Mouse (Mus musculus) kidney, postnatal 14 days (tissue): ENCODE data around the gene Sik1.
A peak's percentile ranks its signal among the peaks of the same experiment; 100 is the strongest.

Source experiments
- DNase-seq: peaks from one replicate; pipeline ENCODE4 v3.0.0; 2022; ENCODE audit warnings: mixed read lengths

The Sik1 gene

DNA sequence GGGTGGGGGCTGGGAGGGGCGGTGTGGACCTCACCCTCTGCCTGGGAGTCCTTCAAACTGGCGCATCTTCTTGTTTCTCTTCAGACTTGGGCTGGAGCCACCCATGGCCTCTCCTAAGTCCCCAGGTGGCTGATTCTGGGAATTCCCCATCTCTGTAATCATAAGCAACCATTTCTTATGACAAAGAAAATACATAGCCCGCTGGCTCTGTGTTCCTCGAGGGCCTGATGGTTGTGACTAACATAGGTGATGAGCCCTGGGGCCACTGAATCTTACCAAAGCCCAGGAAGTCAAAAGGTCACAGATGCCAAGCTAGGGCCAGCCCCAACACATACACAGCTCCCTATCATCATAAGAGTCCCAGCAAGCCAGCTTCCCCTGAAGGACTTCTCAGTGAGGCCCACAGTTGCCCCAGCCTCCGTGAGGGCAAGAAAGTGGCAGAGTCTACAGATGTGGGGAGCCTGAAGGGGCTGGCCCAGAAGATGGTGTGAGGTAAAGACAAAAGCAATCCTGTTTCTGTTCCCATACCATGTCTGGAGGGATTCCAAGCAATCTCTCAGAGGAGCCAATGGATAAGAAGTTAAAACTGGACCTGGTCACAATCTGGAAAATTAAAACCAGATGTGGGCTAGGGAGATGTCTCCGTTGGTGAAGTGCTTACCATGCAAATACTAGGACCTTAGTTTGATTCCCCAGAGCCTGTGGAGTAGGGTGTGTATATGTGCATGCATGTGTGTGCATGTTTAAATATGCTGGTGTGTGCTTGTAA, 24.3 kb downstream of the Sik1 start:
- DNase-seq: no peak

DNA sequence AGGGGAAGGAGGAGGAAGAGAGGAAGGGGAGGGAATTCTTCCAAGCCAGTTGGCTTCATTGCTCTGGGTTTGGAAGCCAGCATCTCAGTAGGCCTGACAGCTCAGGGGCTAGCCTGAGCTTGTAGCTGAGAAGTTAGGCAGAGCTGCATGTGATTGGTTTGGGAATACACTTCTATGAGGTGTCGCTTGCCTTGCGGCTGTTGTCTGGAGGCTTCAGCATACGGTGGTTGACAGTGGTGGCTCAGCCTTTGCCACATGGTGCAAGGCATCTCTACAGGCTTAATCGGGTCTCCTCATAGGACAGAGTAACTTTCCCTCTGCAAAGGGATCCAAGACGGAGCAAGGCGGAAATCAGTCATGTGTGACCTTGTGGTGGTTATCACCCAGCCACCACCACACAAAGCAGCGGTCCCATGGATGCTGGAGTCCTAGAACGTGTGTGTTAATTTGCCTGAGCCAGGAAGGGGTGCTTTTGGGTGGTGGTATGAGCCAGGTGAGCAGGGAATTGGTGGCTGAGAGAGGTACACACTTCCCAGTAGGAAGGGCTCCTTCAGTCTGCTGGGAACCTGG, 25.0 kb downstream of the Sik1 start:
- no peak for DNase-seq

DNA sequence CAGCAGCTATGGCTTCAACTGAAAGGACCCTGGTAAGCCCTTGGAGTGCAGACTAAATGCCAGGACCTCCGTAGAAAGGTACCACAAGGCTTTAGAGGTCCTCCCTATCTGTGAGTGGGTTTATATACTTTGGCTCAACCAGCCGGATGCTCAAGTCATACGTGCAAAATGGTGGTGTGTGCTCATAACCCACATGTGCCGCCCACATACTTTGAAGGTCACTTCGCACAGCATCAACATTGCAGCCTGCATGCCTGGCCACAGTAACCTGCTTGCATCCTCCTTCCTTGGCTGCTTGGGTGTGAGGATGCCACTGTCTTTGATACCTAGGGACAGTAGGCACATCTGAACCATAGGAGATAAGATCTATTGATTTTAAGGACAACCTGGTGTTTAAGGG, 26.7 kb downstream of the Sik1 start:
- no peak for DNase-seq

DNA sequence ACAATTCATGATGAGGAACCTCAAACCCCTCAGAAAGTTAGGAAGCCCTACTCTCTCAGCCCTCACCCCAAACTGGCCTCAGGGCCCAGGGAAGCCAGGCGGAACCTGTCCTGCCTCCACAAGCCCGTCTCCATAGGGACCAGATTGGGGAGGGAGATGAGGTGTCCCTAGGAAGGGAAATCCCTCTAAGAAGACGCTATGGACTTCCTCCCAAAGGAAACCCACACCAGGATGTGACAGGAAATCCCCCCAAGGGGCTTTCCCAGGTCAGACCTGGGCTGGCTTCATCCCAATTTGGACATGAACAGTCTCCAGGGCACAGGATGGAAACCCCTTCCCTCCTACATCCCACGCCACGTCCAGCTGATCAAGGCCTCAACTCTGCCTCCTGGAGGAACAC, 27.5 kb downstream of the Sik1 start:
- DNase-seq: peak; percentile 66

DNA sequence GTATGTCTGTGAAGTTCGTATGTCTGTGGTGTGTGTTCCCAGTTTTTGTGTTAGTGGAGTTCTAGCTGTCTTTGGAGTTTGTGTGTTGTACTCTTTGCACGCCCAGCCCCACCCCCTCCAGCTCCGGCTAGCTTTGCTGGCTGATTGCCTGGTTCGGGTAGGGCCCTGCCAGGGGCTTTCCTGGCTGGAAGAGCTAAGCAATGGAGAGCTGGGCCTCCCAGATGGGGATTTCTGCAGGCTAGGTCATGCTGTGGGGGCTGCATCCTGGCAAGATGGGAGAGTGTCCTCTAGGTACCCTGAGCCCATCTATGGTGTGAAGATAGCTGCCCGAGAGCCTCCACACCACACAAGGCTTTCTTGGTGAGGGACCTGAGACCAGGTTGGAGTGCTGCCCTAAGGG, 28.4 kb downstream of the Sik1 start:
- DNase-seq: peak; percentile 88

DNA sequence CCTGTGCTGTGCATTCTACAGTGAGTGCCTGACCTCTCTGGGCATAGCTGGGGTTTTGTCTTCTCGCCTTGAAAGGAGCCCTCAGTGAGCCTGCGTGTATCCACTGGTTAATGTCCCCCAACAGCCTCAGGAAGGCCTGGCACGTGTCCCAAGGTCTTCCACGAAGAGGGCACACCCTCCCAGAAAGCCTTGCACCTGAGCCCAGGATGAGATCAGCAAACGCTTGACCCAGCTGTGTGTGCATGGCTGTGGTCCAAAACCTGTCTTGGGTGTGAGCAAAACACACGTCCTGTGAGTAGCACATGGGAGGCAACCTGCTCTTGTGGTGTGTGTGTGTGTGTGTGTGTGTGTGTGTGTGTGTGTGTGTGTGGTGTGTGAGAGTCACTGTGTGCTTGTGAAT, 28.9 kb downstream of the Sik1 start:
- peak; percentile 65 for DNase-seq

DNA sequence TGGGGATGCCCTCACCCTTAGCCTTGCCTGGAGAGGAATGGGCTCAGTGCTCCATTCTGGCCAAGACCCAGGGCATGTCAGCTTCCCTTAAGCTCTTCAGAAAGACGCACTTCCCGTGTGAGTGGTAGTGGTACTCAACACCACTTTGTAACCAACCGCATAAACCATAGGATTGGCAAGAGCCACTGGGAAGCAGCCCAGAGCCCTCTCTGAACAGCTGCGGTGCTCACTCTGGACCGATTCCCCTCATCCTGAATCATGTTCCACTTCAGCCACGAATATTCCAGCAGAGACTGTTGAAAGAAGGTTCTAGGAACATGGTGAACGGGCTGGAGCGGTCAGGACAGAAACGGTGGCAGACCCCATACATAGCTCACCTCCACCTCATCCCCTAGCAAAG, 29.9 kb downstream of the Sik1 start:
- no peak for DNase-seq

DNA sequence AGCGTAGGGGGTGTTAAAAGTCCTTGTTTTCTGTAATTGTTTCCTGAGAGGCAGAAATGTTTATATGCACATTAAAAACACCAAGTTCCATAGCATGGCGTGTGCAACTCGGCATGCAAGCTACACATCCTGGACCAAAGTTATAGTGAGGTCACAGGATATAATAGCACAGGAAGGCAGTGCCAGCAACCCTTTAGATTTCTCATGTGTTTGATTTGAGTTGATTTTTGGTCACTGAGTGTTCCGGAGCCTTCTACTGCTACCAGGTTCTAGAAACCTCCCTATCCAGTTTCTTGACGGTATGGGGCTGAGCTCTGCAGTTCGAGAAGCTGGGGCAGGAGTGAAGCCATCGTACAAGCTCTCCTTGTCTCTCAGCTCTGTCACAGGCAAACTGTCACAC, 30.8 kb downstream of the Sik1 start:
- no peak for DNase-seq

DNA sequence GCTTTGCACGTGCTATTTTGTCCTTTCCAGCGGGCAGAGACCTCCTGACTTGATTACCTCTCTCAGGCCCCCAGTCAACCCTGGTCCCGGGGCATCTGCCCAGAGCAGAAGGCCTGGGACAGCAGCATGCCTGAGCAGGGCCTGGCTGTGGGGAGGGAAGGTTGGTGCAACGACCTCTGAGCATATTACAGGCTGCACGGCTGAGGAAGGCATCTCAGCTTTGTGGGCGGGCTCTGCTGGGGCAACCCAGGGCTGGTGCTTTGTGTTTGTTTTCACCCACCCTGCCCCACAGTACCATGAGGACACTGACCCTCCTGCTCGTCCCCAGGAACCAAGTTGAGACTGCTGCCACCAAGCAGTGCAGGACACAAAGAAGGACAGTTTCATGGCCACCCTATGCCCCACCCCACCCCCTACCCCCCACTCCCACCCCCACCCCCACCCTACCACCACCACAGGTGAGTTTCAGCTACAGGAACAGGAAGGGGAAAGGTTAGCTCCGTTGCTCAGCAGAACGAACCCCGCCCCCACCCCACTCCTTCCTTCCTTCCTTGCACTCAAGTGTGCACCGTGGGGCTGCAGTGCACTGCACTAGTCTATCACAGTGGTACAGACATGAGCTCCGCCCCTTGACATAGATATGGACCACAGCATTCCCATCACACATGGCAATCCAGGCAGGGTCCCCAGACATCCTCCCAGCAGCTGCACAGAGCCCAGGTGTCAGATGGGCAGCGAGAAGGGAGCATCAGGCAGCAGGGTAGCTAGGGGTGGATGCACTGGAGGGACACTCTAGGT, 34.3 kb downstream of the Sik1 start:
- no peak for DNase-seq

DNA sequence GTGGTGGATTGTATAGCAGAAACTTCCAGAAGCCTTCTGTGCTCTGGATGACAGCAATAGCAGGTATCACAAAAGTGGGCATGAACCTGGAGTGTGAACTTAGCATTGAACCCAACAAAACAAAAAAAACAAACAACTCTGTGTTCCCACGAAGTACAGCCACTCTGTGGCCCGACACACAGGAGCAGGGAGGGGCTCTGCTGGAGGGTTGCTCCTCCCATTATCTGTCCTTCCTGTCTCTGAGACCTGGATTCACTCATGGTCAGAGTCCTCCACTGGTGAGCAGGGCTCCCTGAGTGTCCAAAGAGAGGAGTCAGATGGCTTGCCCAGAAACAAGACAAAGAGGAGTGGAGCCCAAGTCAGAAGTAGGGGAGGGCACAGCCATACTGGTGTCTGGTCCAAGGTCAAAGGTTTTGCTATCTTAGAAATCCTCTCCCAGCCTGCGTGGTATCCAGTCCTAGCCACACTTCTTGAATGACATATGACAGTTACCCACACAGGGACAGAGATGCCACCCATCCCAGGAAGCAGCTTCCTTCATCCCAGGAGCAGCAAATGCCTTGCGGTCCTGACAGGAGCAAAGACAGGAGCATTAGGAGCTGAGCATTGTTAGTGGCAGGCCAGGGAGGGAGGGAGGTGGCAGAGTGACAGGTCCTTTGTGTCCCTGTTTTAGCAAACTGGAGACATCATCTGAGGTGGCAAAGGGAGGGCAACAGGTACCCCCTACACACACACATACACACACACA, 35.3 kb downstream of the Sik1 start:
- no peak for DNase-seq

DNA sequence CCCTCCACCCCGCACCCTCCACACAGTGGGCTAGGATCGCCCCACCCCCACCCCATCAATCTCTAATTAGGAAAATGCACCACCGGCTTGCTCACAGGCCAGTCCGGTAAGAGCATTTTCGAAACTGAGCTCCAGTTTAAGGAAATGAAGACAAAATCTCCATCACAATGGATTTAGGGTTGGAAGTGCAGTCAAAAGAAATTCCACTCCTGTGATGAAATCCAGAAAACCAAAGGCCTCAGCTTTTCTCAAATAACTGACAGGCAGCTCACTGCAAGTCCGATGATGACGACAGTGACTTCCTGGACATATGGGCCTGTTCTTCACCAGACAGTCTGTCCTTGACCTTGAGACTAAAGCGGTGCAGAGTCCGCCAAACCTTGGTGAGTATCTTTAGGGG, 36.2 kb downstream of the Sik1 start:
- no peak for DNase-seq

DNA sequence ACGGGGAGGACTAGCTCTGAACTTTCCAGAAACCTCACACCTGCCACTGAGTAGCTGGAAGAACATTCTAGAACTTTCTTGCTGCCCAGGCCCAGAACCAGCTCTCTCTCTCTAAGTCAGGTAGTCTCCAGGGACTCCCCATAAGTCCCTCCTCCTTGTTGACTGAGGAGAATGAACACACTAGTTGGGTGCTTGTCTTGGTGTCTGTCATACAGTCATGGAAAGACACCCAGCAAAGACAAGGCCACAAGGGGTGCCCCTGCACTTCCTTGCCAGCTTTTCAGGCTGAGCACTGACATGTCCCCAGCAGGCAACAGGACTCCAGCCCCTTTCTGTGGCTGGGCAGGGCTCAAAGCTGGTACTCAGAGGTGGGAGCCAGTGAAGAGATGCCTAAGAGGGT, 37.8 kb downstream of the Sik1 start:
- no peak for DNase-seq

DNA sequence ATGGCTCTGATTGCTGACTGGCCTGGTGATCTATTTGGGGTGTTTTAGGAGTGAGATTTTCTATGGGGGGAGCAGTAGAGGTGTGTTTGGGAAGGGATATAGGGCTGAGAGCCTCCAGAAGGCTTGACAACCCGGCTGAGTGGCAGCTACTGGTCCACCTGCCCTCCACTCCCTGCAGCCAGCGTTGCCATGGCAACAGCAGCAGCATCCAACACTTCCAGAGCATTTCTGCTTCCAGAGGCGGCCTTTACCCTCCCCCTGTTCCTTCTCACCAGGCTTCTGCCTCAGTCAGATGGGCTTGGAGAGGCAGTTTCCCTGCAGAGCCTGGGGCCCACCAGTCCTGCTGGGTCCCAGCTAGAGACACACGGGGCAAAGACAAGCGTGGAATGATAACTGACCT, 38.4 kb downstream of the Sik1 start:
- no peak for DNase-seq

DNA sequence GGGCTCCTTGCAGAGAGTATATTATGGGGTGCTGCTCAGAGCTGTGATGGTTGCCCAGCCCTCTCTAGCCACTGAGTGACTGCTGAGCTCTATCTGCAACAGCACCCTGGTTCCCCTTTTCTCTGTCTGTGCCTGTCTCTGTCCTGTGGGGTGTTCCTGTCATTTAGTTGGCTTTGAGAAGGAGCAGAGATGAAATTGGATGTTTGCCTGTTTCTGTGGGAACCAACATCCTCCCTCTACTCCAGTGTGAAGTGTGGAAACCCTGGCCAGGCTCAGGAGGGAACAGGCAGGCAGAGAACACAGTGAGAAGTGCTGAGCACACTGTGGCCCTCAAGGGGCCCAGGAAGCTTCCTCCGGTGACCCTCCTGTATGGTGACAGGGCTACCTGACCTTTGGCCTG, 40.8 kb downstream of the Sik1 start:
- no peak for DNase-seq

DNA sequence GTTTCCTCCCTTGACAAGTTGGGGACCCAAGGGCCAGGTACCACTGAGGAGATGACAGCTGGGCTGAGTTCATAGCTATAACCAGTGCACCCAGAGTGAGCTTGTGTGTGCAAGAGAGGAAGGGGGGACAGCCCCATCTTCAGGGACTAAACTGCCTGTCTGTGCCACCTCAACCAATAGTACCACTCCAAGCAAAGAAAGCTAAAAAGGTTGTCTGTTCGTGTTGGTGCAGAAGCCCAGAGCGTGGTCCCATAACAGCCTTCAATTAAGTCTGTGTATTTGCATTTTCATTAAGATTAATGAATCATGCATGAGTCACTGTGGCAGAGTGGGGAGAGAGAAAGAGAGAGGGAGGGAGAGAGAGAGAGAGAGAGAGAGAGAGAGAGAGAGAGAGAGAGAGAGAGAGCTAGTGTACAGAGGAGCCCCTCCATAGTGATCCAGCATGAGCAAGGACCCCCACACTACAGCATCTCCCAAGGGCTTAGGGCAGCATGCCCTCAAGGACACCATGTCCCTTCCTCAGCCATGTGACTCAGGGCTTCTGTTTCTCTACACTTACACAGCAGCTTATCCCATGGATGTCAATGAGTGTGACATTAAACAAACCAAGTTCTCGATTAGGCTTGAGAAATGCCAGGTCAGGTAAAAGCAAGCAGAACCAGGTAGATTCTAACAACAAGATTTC, 41.5 kb downstream of the Sik1 start:
- DNase-seq: no peak

DNA sequence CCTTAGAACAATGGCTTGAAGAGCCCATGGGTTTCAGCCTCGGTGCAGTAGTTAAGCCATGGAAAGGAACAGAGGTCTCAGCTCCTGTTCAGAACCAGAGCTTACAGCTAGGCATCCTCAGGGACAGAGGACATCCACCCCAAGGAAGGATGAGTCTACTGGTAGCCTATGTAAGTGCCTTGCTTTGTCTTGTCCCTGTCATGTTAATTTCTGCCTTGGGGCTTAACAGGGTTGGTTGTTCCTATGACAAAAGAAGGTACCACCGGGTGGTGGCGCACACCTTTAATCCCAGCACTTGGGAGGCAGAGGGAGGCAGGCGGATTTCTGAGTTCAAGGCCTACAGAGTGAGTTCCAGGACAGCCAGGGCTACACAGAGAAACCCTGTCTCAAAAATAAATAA, 44.3 kb downstream of the Sik1 start:
- no peak for DNase-seq

DNA sequence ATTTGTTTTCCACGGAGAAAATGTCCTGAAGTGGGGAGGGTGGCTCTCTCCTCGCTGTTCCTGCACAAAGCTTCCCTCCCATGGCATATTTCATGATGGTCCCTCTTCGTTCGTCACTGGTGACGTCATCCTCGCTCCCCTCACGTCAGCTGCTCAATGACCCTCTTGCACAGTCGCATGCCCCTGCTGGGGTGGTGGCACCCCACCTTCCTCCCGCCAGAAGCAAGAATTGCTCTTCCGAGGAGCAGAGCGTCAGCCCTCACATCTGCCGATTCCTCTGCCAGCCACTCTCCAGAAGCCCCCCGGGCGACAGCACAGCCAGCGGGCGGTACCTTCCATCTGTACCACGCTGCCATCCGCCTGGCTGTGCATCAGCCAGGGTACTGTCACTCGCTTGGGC, 45.7 kb downstream of the Sik1 start:
- DNase-seq: no peak

DNA sequence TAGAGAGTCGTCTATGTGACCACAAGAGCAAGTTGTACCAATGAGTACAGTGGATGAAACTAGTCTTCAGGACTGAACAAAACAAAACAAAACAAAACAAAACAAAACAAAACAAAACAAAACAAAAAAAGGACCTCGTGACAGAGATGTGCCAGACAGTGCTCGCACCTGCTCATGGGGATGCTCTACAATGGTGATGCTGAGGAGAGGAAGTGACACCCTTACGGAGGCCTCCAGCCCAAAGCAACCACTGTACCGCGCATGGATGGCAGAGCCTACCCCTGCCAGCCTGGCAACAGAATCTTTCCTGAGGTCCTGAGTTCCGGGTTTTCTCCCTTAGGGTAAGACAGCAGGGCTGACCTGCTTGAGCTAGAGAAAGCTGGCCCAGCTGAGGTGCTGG, 46.5 kb downstream of the Sik1 start:
- no peak for DNase-seq

DNA sequence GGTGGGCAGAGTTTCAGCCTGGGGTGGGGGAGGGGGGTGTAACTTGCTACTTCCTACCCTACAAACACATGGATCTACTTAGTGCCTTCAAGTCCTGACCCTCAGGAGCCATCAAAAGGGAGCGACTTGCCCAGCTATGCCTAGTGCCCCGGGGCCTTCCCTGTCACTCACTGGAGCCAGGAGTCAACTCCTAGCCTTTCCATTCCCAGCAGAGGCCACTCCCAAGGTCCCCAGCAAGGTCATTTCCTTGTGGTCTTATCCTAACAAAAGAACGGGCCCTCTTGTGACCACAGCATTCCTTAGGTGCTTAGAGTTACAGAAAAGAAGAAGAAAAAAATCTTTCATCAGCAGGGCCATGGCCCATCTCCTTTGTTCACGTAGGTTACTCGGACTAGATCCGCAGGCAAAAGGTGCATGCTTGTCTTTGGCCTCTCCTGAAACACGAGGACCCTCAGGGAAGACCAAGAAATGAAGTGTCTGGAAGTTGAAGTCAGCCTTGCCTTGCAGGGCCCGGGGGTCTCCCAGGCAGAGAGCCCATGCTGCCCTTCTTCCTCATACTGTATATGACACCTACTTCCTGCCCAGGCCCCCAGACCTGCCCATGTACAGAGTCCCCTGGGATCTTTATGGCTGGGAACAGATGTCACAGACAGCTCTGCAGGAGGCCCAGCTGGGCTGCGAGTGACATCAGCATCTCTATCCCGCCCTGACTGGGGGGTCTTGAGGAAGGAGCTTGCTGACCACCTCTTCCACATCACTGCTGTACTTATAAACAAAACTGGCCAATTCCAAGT, 47.3 kb downstream of the Sik1 start:
- peak; percentile 47 for DNase-seq

DNA sequence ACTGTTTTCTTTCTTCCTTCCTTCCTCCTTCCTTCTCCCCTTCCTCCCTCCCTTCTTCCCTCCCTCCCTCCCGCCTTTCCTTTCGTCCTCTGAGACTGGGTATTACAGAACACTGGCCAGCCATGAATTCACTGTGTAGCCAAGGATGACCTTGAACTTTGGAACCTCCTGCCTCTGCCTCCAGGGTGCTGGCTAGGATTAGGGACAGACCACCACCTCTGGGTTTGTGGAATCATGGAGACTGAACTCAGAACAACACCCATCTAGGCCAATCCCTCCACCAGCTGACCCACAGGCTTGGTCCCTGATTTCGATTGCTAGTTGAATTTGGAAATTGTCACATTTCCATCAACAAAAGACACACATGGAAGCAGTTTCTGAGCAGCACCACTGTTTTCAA, 49.1 kb downstream of the Sik1 start:
- no peak for DNase-seq

DNA sequence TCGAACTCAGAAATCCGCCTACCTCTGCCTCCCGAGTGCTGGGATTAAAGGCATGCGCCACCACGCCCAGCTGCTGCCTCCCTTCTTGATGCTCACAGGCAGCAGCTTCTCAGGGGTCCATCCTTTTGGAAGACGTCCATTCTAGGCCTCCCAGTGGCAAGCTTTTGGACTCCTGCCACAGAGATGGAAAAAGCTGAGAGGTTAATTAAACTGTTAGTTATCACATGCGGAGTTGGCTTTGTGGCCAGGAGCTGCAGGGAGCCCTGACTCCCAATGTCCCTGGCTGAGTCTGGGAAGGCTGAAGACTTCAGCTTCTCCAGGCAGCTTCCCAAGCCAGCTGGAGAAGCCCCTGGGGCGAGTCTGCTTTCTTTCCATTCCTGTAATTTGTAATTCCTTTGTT, 49.6 kb downstream of the Sik1 start:
- DNase-seq: peak; percentile 53

DNA sequence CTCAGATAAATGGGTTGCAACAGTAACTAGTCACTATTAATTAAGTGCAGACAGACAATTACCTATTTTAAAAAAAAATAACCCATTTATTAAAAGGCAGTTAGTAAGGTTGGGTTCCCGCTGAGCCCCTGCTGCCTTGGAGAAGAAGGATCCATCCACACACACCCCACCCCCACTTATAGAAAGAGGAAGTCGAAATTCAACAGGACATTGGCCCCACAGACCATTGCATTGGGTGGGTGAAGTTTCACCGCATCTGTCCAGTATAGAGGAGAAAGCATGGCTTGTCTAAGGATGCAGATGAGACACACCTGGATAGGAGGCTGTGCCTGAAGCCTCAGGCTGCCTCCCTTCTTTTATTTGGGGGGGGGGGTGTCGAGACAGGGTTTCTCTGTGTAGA, 50.0 kb downstream of the Sik1 start:
- DNase-seq: no peak
